Mouse (Mus musculus): ENCODE measurements around the gene Tbc1d19. TPM values are rescaled to one million over a fixed set of nuclear protein-coding genes. Genes with fewer than 3 reads are reported as not detected.

Tbc1d19 gene
- 70.3 and 78.1 TPM in 2 replicates for polyA plus RNA-seq (2014; fragmentation: Nextera tagmentation; extraction: Ambion mirVana)

- peak; percentile 99 for ATAC-seq (ENCODE audit: low read depth)
- no peaks in the 10 kb centered on the region for H3K9me3 ChIP-seq (ENCODE audit: control insufficient read depth, low read length)
- WGBS, result 6% methylated on average over 36 of the region's 36 CpGs
- peak within 1 kb of the TSS; percentile 44; the same call in 1 of the 2 replicates for H3K27ac ChIP-seq (ENCODE audit: low read depth, low read length)
- H3K4me2 ChIP-seq (ENCODE audit: low read depth, low read length), result peak within 1 kb of the TSS; percentile 84
- H3K36me3 ChIP-seq (ENCODE audit: control insufficient read depth, insufficient read depth, low read length), result no peaks in the 10 kb centered on the region
- H3K9ac ChIP-seq (replicated peaks; ENCODE audit: low read depth, low read length), result peak within 1 kb of the TSS; percentile 80
- H3K4me1 ChIP-seq (ENCODE audit: control insufficient read depth, insufficient read depth, low read length), result peaks cover 10% of the 10 kb centered on the region; the same call in 1 of the 2 replicates
- peak within 1 kb of the TSS; percentile 84 for H3K4me3 ChIP-seq (ENCODE audit: low read depth, low read length)
- H3K27me3 ChIP-seq (ENCODE audit: control insufficient read depth, insufficient read depth, low read length), result no peaks in the 10 kb centered on the region
Measured at GRCm38 (mm10) chr5:53809115-53809991, at the start of gene Tbc1d19. Tbc1d19 (plus strand) TSS chr5:53809606.

GRCm38 (mm10) chr5:53759912-53760311, 49.5 kb upstream of the Tbc1d19 start:
- Histone ChIP-seq H3K4me3 (ENCODE audit: low read depth, low read length) (no peak overlapping the region), H3K4me2 (ENCODE audit: low read depth, low read length) (no peak overlapping the region), H3K27ac (ENCODE audit: low read depth, low read length) (no peak overlapping the region), H3K27me3 (ENCODE audit: control insufficient read depth, insufficient read depth, low read length) (no peaks in the 10 kb centered on the region), H3K4me1 (ENCODE audit: control insufficient read depth, insufficient read depth, low read length) (no peaks in the 10 kb centered on the region), H3K9me3 (ENCODE audit: control insufficient read depth, low read length) (no peaks in the 10 kb centered on the region), H3K9ac (replicated peaks; ENCODE audit: low read depth, low read length) (no peak overlapping the region), H3K36me3 (ENCODE audit: control insufficient read depth, insufficient read depth, low read length) (no peaks in the 10 kb centered on the region)
- 86% methylated on average over 4 of the region's 4 CpGs for WGBS
- ATAC-seq (ENCODE audit: low read depth), result no peak

GRCm38 (mm10) chr5:53760914-53761313, 48.5 kb upstream of the Tbc1d19 start:
- H3K27ac ChIP-seq (ENCODE audit: low read depth, low read length), result no peak overlapping the region
- ATAC-seq (ENCODE audit: low read depth), result no peak
- H3K4me2 ChIP-seq (ENCODE audit: low read depth, low read length), result no peak overlapping the region
- H3K9me3 ChIP-seq (ENCODE audit: control insufficient read depth, low read length), result no peaks in the 10 kb centered on the region
- H3K9ac ChIP-seq (replicated peaks; ENCODE audit: low read depth, low read length), result no peak overlapping the region
- no peaks in the 10 kb centered on the region for H3K4me1 ChIP-seq (ENCODE audit: control insufficient read depth, insufficient read depth, low read length)
- H3K36me3 ChIP-seq (ENCODE audit: control insufficient read depth, insufficient read depth, low read length), result no peaks in the 10 kb centered on the region
- 95% methylated on average over 3 of the region's 3 CpGs for WGBS
- H3K27me3 ChIP-seq (ENCODE audit: control insufficient read depth, insufficient read depth, low read length), result no peaks in the 10 kb centered on the region
- no peak overlapping the region for H3K4me3 ChIP-seq (ENCODE audit: low read depth, low read length)

GRCm38 (mm10) chr5:53761346-53761745, 48.1 kb upstream of the Tbc1d19 start:
- Histone ChIP-seq H3K9ac (replicated peaks; ENCODE audit: low read depth, low read length) (no peak overlapping the region), H3K27ac (ENCODE audit: low read depth, low read length) (no peak overlapping the region), H3K4me2 (ENCODE audit: low read depth, low read length) (no peak overlapping the region), H3K9me3 (ENCODE audit: control insufficient read depth, low read length) (no peaks in the 10 kb centered on the region), H3K4me1 (ENCODE audit: control insufficient read depth, insufficient read depth, low read length) (no peaks in the 10 kb centered on the region), H3K36me3 (ENCODE audit: control insufficient read depth, insufficient read depth, low read length) (no peaks in the 10 kb centered on the region), H3K27me3 (ENCODE audit: control insufficient read depth, insufficient read depth, low read length) (no peaks in the 10 kb centered on the region), H3K4me3 (ENCODE audit: low read depth, low read length) (no peak overlapping the region)
- WGBS, result 90% methylated on average over 3 of the region's 3 CpGs
- no peak for ATAC-seq (ENCODE audit: low read depth)

- Histone ChIP-seq H3K27me3 (ENCODE audit: control insufficient read depth, insufficient read depth, low read length) (no peaks in the 10 kb centered on the region), H3K27ac (ENCODE audit: low read depth, low read length) (no peak overlapping the region), H3K36me3 (ENCODE audit: control insufficient read depth, insufficient read depth, low read length) (no peaks in the 10 kb centered on the region), H3K9ac (replicated peaks; ENCODE audit: low read depth, low read length) (no peak overlapping the region), H3K4me1 (ENCODE audit: control insufficient read depth, insufficient read depth, low read length) (no peaks in the 10 kb centered on the region), H3K4me2 (ENCODE audit: low read depth, low read length) (no peak overlapping the region), H3K9me3 (ENCODE audit: control insufficient read depth, low read length) (no peaks in the 10 kb centered on the region), H3K4me3 (ENCODE audit: low read depth, low read length) (no peak overlapping the region)
- 69% methylated on average over 12 of the region's 12 CpGs for WGBS
- no peak for ATAC-seq (ENCODE audit: low read depth)
Measured at GRCm38 (mm10) chr5:53784818-53785520, 24.4 kb upstream of the Tbc1d19 start.

- Histone ChIP-seq H3K36me3 (ENCODE audit: control insufficient read depth, insufficient read depth, low read length) (no peaks in the 10 kb centered on the region), H3K27ac (ENCODE audit: low read depth, low read length) (no peak overlapping the region), H3K9me3 (ENCODE audit: control insufficient read depth, low read length) (no peaks in the 10 kb centered on the region), H3K4me1 (ENCODE audit: control insufficient read depth, insufficient read depth, low read length) (no peaks in the 10 kb centered on the region), H3K4me2 (ENCODE audit: low read depth, low read length) (no peak overlapping the region), H3K4me3 (ENCODE audit: low read depth, low read length) (no peak overlapping the region), H3K27me3 (ENCODE audit: control insufficient read depth, insufficient read depth, low read length) (no peaks in the 10 kb centered on the region), H3K9ac (replicated peaks; ENCODE audit: low read depth, low read length) (no peak overlapping the region)
- no peak for ATAC-seq (ENCODE audit: low read depth)
- 80% methylated on average over 2 of the region's 2 CpGs for WGBS
Measured at GRCm38 (mm10) chr5:53801379-53801778, 8.0 kb upstream of the Tbc1d19 start.

- no peak overlapping the region for H3K4me3 ChIP-seq (ENCODE audit: low read depth, low read length)
- no peak overlapping the region for H3K9ac ChIP-seq (replicated peaks; ENCODE audit: low read depth, low read length)
- no peaks in the 10 kb centered on the region for H3K36me3 ChIP-seq (ENCODE audit: control insufficient read depth, insufficient read depth, low read length)
- no peak for ATAC-seq (ENCODE audit: low read depth)
- H3K27ac ChIP-seq (ENCODE audit: low read depth, low read length), result no peak overlapping the region
- no peaks in the 10 kb centered on the region for H3K27me3 ChIP-seq (ENCODE audit: control insufficient read depth, insufficient read depth, low read length)
- H3K4me1 ChIP-seq (ENCODE audit: control insufficient read depth, insufficient read depth, low read length), result no peaks in the 10 kb centered on the region
- H3K9me3 ChIP-seq (ENCODE audit: control insufficient read depth, low read length), result no peaks in the 10 kb centered on the region
- no peak overlapping the region for H3K4me2 ChIP-seq (ENCODE audit: low read depth, low read length)
- 91% methylated on average over 7 of the region's 7 CpGs for WGBS
Measured at GRCm38 (mm10) chr5:53819711-53820110, 10.3 kb downstream of the Tbc1d19 start.

GRCm38 (mm10) chr5:53825886-53826285, 16.5 kb downstream of the Tbc1d19 start:
- ATAC-seq (ENCODE audit: low read depth), result no peak
- Histone ChIP-seq H3K4me1 (ENCODE audit: control insufficient read depth, insufficient read depth, low read length) (no peaks in the 10 kb centered on the region), H3K36me3 (ENCODE audit: control insufficient read depth, insufficient read depth, low read length) (no peaks in the 10 kb centered on the region; the same call in 1 of the 2 replicates), H3K4me2 (ENCODE audit: low read depth, low read length) (no peak overlapping the region), H3K4me3 (ENCODE audit: low read depth, low read length) (no peak overlapping the region), H3K27me3 (ENCODE audit: control insufficient read depth, insufficient read depth, low read length) (no peaks in the 10 kb centered on the region), H3K27ac (ENCODE audit: low read depth, low read length) (no peak overlapping the region), H3K9ac (replicated peaks; ENCODE audit: low read depth, low read length) (no peak overlapping the region), H3K9me3 (ENCODE audit: control insufficient read depth, low read length) (no peaks in the 10 kb centered on the region)
- WGBS, result 70% methylated on average over 7 of the region's 7 CpGs

GRCm38 (mm10) chr5:53834489-53834888, 25.1 kb downstream of the Tbc1d19 start:
- no peaks in the 10 kb centered on the region for H3K4me1 ChIP-seq (ENCODE audit: control insufficient read depth, insufficient read depth, low read length)
- H3K27ac ChIP-seq (ENCODE audit: low read depth, low read length), result no peak overlapping the region
- 93% methylated on average over 4 of the region's 4 CpGs for WGBS
- H3K9ac ChIP-seq (replicated peaks; ENCODE audit: low read depth, low read length), result no peak overlapping the region
- no peaks in the 10 kb centered on the region for H3K9me3 ChIP-seq (ENCODE audit: control insufficient read depth, low read length)
- H3K36me3 ChIP-seq (ENCODE audit: control insufficient read depth, insufficient read depth, low read length), result no peaks in the 10 kb centered on the region; the same call in 1 of the 2 replicates
- no peak overlapping the region for H3K4me2 ChIP-seq (ENCODE audit: low read depth, low read length)
- H3K27me3 ChIP-seq (ENCODE audit: control insufficient read depth, insufficient read depth, low read length), result no peaks in the 10 kb centered on the region
- H3K4me3 ChIP-seq (ENCODE audit: low read depth, low read length), result no peak overlapping the region
- ATAC-seq (ENCODE audit: low read depth), result no peak
